Mouse (Mus musculus) myocyte (in vitro differentiated cells): ENCODE data around the gene Aktip. TPM values are rescaled to one million over a fixed set of nuclear protein-coding genes. Genes with fewer than 3 reads are reported as not detected.

ENCODE experiments used
- H3K27me3 ChIP-seq: one replicate; pipeline ENCODE4 v1.6.1; 2011; ENCODE audit not compliant: control insufficient read depth, insufficient read depth, insufficient read length
- H3K36me3 ChIP-seq: one replicate; pipeline ENCODE4 v1.6.1; 2011; ENCODE audit not compliant: control insufficient read depth, insufficient read depth
- H3K4me2 ChIP-seq: one replicate; pipeline ENCODE4 v1.6.1; 2011; ENCODE audit warnings: low read depth, control low read depth
- H3K4me3 ChIP-seq: one replicate; pipeline ENCODE4 v1.5.1; 2011; ENCODE audit warnings: mild to moderate bottlenecking, control low read depth, moderate library complexity
- H3K79me2 ChIP-seq: one replicate; pipeline ENCODE4 v1.6.1; 2011; ENCODE audit not compliant: control insufficient read depth, insufficient read depth
- H3ac ChIP-seq: one replicate; pipeline ENCODE4 v1.6.1; 2011; ENCODE audit not compliant: control insufficient read depth, insufficient read length
- CEBPB ChIP-seq: IDR thresholded peaks from 2 replicates; pipeline ENCODE4 v1.6.1; 2011; ENCODE audit warnings: mild to moderate bottlenecking, moderate library complexity; ENCODE audit not compliant: poor library complexity, insufficient read depth, severe bottlenecking
- E2F4 ChIP-seq: IDR thresholded peaks from one replicate; pipeline ENCODE4 v1.6.1; 2011; ENCODE audit warnings: mild to moderate bottlenecking, control low read depth, moderate library complexity; ENCODE audit not compliant: insufficient read depth
- MAX ChIP-seq: IDR thresholded peaks from one replicate; pipeline ENCODE4 v1.6.1; 2011; ENCODE audit warnings: low read depth, mild to moderate bottlenecking, control low read depth
- MYOD1 ChIP-seq, 3 experiments: IDR thresholded peaks; one replicate each; pipeline ENCODE4 v1.6.1; 2011; ENCODE audit warnings: control low read depth in 2 of 3, low read depth in 2 of 3, mild to moderate bottlenecking in 2 of 3, moderate library complexity in 1 of 3; ENCODE audit not compliant: insufficient read length in 2 of 3, control insufficient read depth in 1 of 3
- MYOG ChIP-seq, 3 experiments: IDR thresholded peaks; one replicate each; pipeline ENCODE4 v1.6.1; 2011; ENCODE audit warnings: control low read depth in 2 of 3, low read depth in 2 of 3, mild to moderate bottlenecking in 2 of 3; ENCODE audit not compliant: insufficient read length in 2 of 3, control insufficient read depth in 1 of 3, insufficient read depth in 1 of 3
- POLR2A ChIP-seq: IDR thresholded peaks from one replicate; pipeline ENCODE4 v1.6.1; 2011; ENCODE audit warnings: low read depth, mild to moderate bottlenecking, control low read depth, moderate library complexity; ENCODE audit not compliant: insufficient read length
- POLR2AphosphoS2 ChIP-seq: IDR thresholded peaks from one replicate; pipeline ENCODE4 v1.6.1; 2011; ENCODE audit warnings: low read depth, control low read depth; ENCODE audit not compliant: insufficient read length
- REST ChIP-seq: IDR thresholded peaks from one replicate; pipeline ENCODE4 v1.6.1; 2011; ENCODE audit warnings: mild to moderate bottlenecking, control low read depth, moderate library complexity; ENCODE audit not compliant: insufficient read depth, insufficient read length
- SRF ChIP-seq: IDR thresholded peaks from one replicate; pipeline ENCODE4 v1.6.1; 2011; ENCODE audit warnings: low read depth; ENCODE audit not compliant: control insufficient read depth, insufficient read length
- TCF12 ChIP-seq: IDR thresholded peaks from one replicate; pipeline ENCODE4 v1.6.1; 2011; ENCODE audit warnings: mild to moderate bottlenecking, control low read depth; ENCODE audit not compliant: poor library complexity, insufficient read depth, severe bottlenecking
- TCF3 ChIP-seq: IDR thresholded peaks from one replicate; pipeline ENCODE4 v1.6.1; 2011; ENCODE audit warnings: low read depth, control low read depth; ENCODE audit not compliant: insufficient read length
- USF1 ChIP-seq: IDR thresholded peaks from one replicate; pipeline ENCODE4 v1.6.1; 2011; ENCODE audit warnings: low read depth, mild to moderate bottlenecking, control low read depth, moderate library complexity
- polyA plus RNA-seq: library from polyadenylated mRNA; unstranded; fragments of >200 nt; fragmentation: generic; extraction: Trizol; gene quantifications from one replicate; pipeline ENCODE4 v1.2.1, GENCODE M21; 2012; ENCODE audit warnings: missing spikeins

Aktip gene
- polyA plus RNA-seq, 1 experiment = 25.5 TPM

GRCm38 (mm10) chr8:91135308-91136181 lies 64.2 kb downstream of the Aktip start:
- H3K4me2 ChIP-seq = no peak overlapping the region
- no peaks in the 10 kb centered on the region for H3K27me3 ChIP-seq
- H3K79me2 ChIP-seq = no peaks in the 10 kb centered on the region
- no peak overlapping the region for H3ac ChIP-seq
- no peak for TF ChIP-seq MYOG (IDR thresholded peaks at IDR 0.05; ENCODE audit: control insufficient read depth in 1 of 3, insufficient read depth in 1 of 3, insufficient read length in 2 of 3, low read depth in 2 of 3)
- no peak for TF ChIP-seq TCF3
- no peak for TF ChIP-seq TCF12
- no peak for TF ChIP-seq SRF
- TF ChIP-seq E2F4 = no peak
- no peak for TF ChIP-seq MYOD1 (IDR thresholded peaks at IDR 0.05; ENCODE audit: control insufficient read depth in 1 of 3, insufficient read length in 2 of 3, low read depth in 2 of 3)
- no peak for TF ChIP-seq POLR2AphosphoS2
- no peak for TF ChIP-seq USF1
- no peak for TF ChIP-seq MAX
- TF ChIP-seq POLR2A = no peak
- no peak for TF ChIP-seq CEBPB
- H3K36me3 ChIP-seq = no peaks in the 10 kb centered on the region
- no peak overlapping the region for H3K4me3 ChIP-seq

GRCm38 (mm10) chr8:91134659-91135058 lies 65.1 kb downstream of the Aktip start:
- H3K4me3 ChIP-seq = peak overlapping the region; percentile 35
- TF ChIP-seq SRF = no peak
- no peak for TF ChIP-seq TCF3
- no peak for TF ChIP-seq USF1
- no peak for TF ChIP-seq E2F4
- TF ChIP-seq POLR2AphosphoS2 = no peak
- no peak for TF ChIP-seq CEBPB
- TF ChIP-seq MYOD1 (IDR thresholded peaks at IDR 0.05; ENCODE audit: control insufficient read depth in 1 of 3, insufficient read length in 2 of 3, low read depth in 2 of 3) = no peak
- TF ChIP-seq TCF12 = no peak
- TF ChIP-seq POLR2A = no peak
- TF ChIP-seq REST = no peak
- no peak for TF ChIP-seq MAX
- TF ChIP-seq MYOG (IDR thresholded peaks at IDR 0.05; ENCODE audit: control insufficient read depth in 1 of 3, insufficient read depth in 1 of 3, insufficient read length in 2 of 3, low read depth in 2 of 3) = no peak
- H3K36me3 ChIP-seq = no peaks in the 10 kb centered on the region
- no peaks in the 10 kb centered on the region for H3K27me3 ChIP-seq
- H3K4me2 ChIP-seq = peak overlapping the region; percentile 74
- H3K79me2 ChIP-seq = no peaks in the 10 kb centered on the region
- H3ac ChIP-seq = no peak overlapping the region

- H3K27me3 ChIP-seq = no peaks in the 10 kb centered on the region
Measured at GRCm38 (mm10) chr8:91134070-91134475, 65.7 kb downstream of the Aktip start.

GRCm38 (mm10) chr8:91133441-91134069 lies 66.2 kb downstream of the Aktip start:
- H3K36me3 ChIP-seq = peaks cover 6% of the 10 kb centered on the region
- H3K79me2 ChIP-seq = no peaks in the 10 kb centered on the region
- H3K4me2 ChIP-seq = peak overlapping the region; percentile 84
- no peaks in the 10 kb centered on the region for H3K27me3 ChIP-seq
- peak overlapping the region; percentile 35 for H3K4me3 ChIP-seq
- H3ac ChIP-seq = peak overlapping the region; percentile 43
- TF ChIP-seq MYOG (IDR thresholded peaks at IDR 0.05; ENCODE audit: control insufficient read depth in 1 of 3, insufficient read depth in 1 of 3, insufficient read length in 2 of 3, low read depth in 2 of 3) (peak in 2 of 3 experiments; percentile 55 to 66), CEBPB (no peak), POLR2AphosphoS2 (peak; percentile 93), E2F4 (no peak), TCF3 (no peak), POLR2A (peak; percentile 97), USF1 (no peak), MAX (no peak), SRF (peak; percentile 15), MYOD1 (IDR thresholded peaks at IDR 0.05; ENCODE audit: control insufficient read depth in 1 of 3, insufficient read length in 2 of 3, low read depth in 2 of 3) (peak in 2 of 3 experiments; percentile 46 to 78), TCF12 (no peak), REST (no peak)

More at GRCm38 (mm10) chr8:91134070-91134475, 65.7 kb downstream of the Aktip start:
- Histone ChIP-seq H3ac (peak overlapping the region; percentile 43), H3K4me3 (peak overlapping the region; percentile 35), H3K36me3 (peaks cover 4% of the 10 kb centered on the region), H3K4me2 (peak overlapping the region; percentile 74), H3K79me2 (no peaks in the 10 kb centered on the region)
- TF ChIP-seq POLR2AphosphoS2 (peak; percentile 66), POLR2A (peak; percentile 80), MAX (no peak), CEBPB (0 out of 2 replicates have a peak, but pooled peaks have one; percentile 18)
